Comparison of ENCODE assay signal across 8 mouse cellular contexts in genomic region chr8:127092383-127093112, GRCm38 (mm10). TPM values are rescaled to one million over a fixed set of nuclear protein-coding genes. Genes with fewer than 3 reads are reported as not detected.
DNase-seq lines count a peak whose midpoint lies in the region; ATAC-seq and TF ChIP-seq lines count a peak whose summit lies in the region.

No protein-coding gene starts in this region.

- peak; percentile 26 for DNase-seq in kidney, postnatal 14 days
- DNase-seq in kidney, adult 8-10 months, result no peak
- peak; percentile 59 for DNase-seq in embryonic facial prominence, embryonic 11.5 days (ENCODE audit: low spot score)
- peak; percentile 73 for DNase-seq in mesoderm, embryonic 11.5 days (ENCODE audit: low read depth, low spot score)
- no peak for DNase-seq in layer of hippocampus, adult 2 months (ENCODE audit: low spot score in 2 of 2)
- no peak for DNase-seq in spleen, postnatal 10 days (ENCODE audit: low spot score in 2 of 2)

- no peaks in the 10 kb centered on the region for H3K36me3 ChIP-seq in embryonic facial prominence, embryonic 11.5 days (replicated peaks; ENCODE audit: control insufficient read depth, insufficient read depth, low read depth, low read length)
- no peaks in the 10 kb centered on the region for H3K36me3 ChIP-seq in hindbrain, embryonic 12.5 days

- peaks cover 10% of the 10 kb centered on the region for H3K4me1 ChIP-seq in embryonic facial prominence, embryonic 11.5 days (ENCODE audit: control insufficient read depth, insufficient read depth, low read length)
- H3K4me1 ChIP-seq in hindbrain, embryonic 12.5 days, result peaks cover 48% of the 10 kb centered on the region

- no peak overlapping the region for H3K9ac ChIP-seq in embryonic facial prominence, embryonic 11.5 days (replicated peaks; ENCODE audit: low read length)
- no peak overlapping the region for H3K9ac ChIP-seq in hindbrain, embryonic 12.5 days

- H3K27me3 ChIP-seq in embryonic facial prominence, embryonic 11.5 days (ENCODE audit: control insufficient read depth, insufficient read depth, low read length), result no peaks in the 10 kb centered on the region
- no peaks in the 10 kb centered on the region for H3K27me3 ChIP-seq in hindbrain, embryonic 12.5 days

- peak overlapping the region; percentile 53 for H3K27ac ChIP-seq in embryonic facial prominence, embryonic 11.5 days (replicated peaks; ENCODE audit: low read depth, low read length)
- peak overlapping the region; percentile 77 for H3K27ac ChIP-seq in hindbrain, embryonic 12.5 days
- no peak overlapping the region for H3K27ac ChIP-seq in layer of hippocampus, adult 2 months

- H3K9me3 ChIP-seq in embryonic facial prominence, embryonic 11.5 days (replicated peaks; ENCODE audit: control insufficient read depth, low read length), result no peaks in the 10 kb centered on the region
- no peaks in the 10 kb centered on the region for H3K9me3 ChIP-seq in hindbrain, embryonic 12.5 days (replicated peaks)

- H3K4me2 ChIP-seq in embryonic facial prominence, embryonic 11.5 days (ENCODE audit: low read depth, low read length), result no peak overlapping the region
- peak overlapping the region; percentile 48 for H3K4me2 ChIP-seq in hindbrain, embryonic 12.5 days (replicated peaks)

- ATAC-seq in embryonic facial prominence, embryonic 11.5 days (replicated peaks; ENCODE audit: insufficient number of reproducible peaks, low FRiP score, low TSS enrichment, low read depth), result peak; percentile 53; the same call in 1 of the 2 replicates
- peak; percentile 80 for ATAC-seq in hindbrain, embryonic 12.5 days (ENCODE audit: low FRiP score)
- ATAC-seq in megakaryocyte-erythroid progenitor cell, adult 5-6 weeks (replicated peaks; ENCODE audit: low FRiP score, low TSS enrichment, poor library complexity, severe bottlenecking), result no peak

- TF ChIP-seq CTCF in layer of hippocampus, adult 2 months (conservative IDR thresholded peaks at IDR 0.05), result no peak

- 37% methylated on average over 10 of the region's 10 CpGs for WGBS in embryonic facial prominence, embryonic 11.5 days
- WGBS in hindbrain, embryonic 12.5 days, result 21% methylated on average over 10 of the region's 10 CpGs

- H3K4me3 ChIP-seq in embryonic facial prominence, embryonic 11.5 days (ENCODE audit: low read depth, low read length), result no peak overlapping the region
- H3K4me3 ChIP-seq in hindbrain, embryonic 12.5 days, result peak overlapping the region; percentile 11; the same call in 1 of the 2 replicates
- H3K4me3 ChIP-seq in layer of hippocampus, adult 2 months, result no peak overlapping the region

RNA-seq across cellular contexts. Expression of gene Pard3, which starts 28.9 kb away (rescaled TPM):
- 34.5 and 39.4 TPM in 2 replicates for polyA plus RNA-seq in embryonic facial prominence, embryonic 11.5 days (2014; fragmentation: Nextera tagmentation; extraction: Ambion mirVana)
- 38.3 and 43.1 TPM in 2 replicates for polyA plus RNA-seq in hindbrain, embryonic 12.5 days (2016; fragmentation: Nextera tagmentation; extraction: Ambion mirVana)
- not detected in 2 replicates for total RNA-seq in megakaryocyte-erythroid progenitor cell, adult 5-6 weeks (2014; fragmentation: Nextera tagmentation)
- not detected in 2 replicates for total RNA-seq in megakaryocyte-erythroid progenitor cell, adult 5-6 weeks (2017)
- 10 to 100 TPM; 26.1 to 28.1 TPM for total RNA-seq in layer of hippocampus, adult 2 months (2021)

Comparison
In these comparisons a context has a peak if more than half of its experiments do, and no peak if none do; other contexts are left out.
1. DNase-seq: peak in kidney, postnatal 14 days (single experiment), embryonic facial prominence, embryonic 11.5 days (single experiment) and mesoderm, embryonic 11.5 days (single experiment); none in kidney, adult 8-10 months (0 of 2), layer of hippocampus, adult 2 months (0 of 2) and spleen, postnatal 10 days (0 of 2).
2. RNA of gene Pard3, which starts 28.9 kb away (total RNA-seq): 26.1 to 28.1 TPM in layer of hippocampus, adult 2 months; not detected in megakaryocyte-erythroid progenitor cell, adult 5-6 weeks; every median in the first group is over 10 times any median in the second.